Mouse (Mus musculus) B cell, adult 2 months (primary cell): ENCODE results near the gene Tanc1.
"Not testable (repeated sequence)": the region's sequence is repeated elsewhere in the genome, so short reads cannot be mapped to it uniquely, and the experiment has no call there.

Source experiments
- DNase-seq, 2 experiments: peaks; one replicate each; pipeline ENCODE4 v3.0.0; 2022

Tanc1 gene

GRCm38 (mm10) chr2:59841189-59841939 is 229.5 kb downstream of the Tanc1 start:
- no peak for DNase-seq

DNA sequence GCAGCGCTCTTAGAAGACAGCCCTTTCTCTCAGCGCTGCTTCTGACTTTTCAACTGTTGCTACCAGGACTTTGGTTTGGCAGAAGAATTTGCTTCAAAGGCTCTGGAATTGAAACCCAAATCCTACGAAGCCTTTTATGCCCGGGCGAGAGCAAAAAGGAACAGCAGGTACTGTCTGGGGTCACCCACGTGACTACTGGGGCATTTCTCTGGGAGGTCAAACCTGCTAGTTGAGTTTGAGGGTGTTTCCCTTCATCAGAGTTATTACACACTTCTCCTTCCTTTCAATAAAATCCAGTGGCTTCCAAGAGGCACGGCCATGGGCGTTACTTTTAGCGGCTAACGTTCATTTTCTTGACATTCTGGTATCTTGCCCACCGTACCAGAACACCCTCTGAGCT is 230.1 kb downstream of the Tanc1 start:
- no peak for DNase-seq

DNA sequence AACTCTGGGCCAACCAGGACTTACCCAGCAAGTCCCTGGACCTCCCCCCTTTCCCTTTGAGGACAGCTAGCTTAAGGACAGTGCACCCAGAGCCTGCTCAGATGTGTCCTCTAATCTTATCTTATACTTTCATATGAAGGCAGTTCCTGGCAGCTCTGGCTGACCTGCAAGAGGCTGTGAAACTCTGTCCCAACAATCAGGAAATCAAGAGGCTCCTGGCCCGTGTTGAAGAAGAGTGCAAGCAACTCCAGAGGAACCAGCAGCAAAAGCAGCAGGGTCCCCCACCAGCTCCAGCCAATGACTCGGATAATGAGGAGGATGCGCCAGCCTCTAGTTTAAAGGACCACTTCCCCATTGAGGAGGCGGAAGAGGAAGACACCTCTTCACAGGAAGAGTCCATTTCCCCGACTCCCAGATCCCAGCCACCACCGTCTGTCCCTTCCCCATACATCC is 230.7 kb downstream of the Tanc1 start:
- DNase-seq = no peak

GRCm38 (mm10) chr2:59843156-59843555 is 231.3 kb downstream of the Tanc1 start:
- no peak for DNase-seq

- no peak for DNase-seq
Observed at GRCm38 (mm10) chr2:59843848-59844247, 232.0 kb downstream of the Tanc1 start.

GRCm38 (mm10) chr2:59851885-59852284 is 240.0 kb downstream of the Tanc1 start:
- DNase-seq = not testable (repeated sequence)

DNA sequence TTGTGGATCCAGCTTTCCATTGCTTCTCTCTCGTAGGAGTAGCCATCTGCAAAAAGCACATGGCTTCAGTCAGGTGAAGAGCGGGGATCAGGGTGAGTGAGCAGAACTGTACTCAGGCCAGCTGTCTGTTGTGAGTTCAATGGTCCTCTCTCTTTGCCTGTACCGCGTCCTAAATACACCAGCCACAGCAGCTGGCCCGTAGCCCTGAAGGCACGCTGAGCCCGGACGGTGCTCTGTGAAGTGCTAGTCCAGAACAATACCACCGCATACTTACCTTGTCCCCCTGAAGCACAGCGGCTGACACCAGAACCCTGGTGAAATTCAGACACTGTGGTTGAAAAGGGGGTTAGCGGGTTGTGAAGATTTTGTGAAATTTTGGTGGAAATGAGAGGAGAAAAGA is 241.1 kb downstream of the Tanc1 start:
- no peak for DNase-seq

GRCm38 (mm10) chr2:59853543-59853942 is 241.7 kb downstream of the Tanc1 start:
- DNase-seq = no peak

GRCm38 (mm10) chr2:59854363-59854762 is 242.5 kb downstream of the Tanc1 start:
- no peak for DNase-seq

- no peak for DNase-seq
Observed at GRCm38 (mm10) chr2:59862618-59863017, 250.8 kb downstream of the Tanc1 start.

DNA sequence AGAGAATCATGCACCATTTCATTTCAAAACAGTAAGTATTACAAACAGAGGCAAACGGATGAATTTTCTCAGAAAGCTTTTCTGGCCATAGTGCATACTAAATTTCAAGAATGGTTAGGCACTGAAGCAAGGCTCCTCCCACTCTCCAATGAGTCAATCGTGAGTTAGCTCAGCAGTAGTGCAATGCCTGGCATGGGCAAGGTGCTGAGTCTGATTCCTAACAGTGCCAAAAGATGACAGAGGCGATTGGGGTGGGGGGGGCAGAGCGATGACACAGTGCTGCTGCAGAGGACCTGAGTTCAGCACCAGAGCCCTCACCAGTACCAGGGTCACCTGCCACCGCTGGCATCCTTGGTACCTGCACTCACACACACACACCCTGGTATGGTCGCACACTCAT is 258.7 kb downstream of the Tanc1 start:
- no peak for DNase-seq

DNA sequence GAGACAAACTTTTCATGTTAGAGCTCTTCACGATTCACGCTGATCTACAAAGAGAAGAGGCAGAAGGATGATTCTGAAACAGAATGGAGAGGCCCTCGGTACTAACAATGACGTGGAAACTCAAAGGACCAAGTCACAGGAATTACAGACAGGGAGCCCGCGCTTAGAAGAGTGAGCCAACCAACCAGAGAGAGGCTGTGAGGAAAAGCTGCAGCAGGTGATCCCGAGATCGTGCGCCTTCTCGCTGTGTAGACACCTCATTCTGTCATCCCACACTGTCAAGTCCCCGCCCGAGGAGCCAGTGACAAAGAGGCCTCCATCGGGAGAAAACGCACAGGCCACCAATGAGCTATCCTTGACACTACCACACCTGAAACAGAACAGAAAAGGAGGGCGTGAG is 264.6 kb downstream of the Tanc1 start:
- DNase-seq = no peak

DNA sequence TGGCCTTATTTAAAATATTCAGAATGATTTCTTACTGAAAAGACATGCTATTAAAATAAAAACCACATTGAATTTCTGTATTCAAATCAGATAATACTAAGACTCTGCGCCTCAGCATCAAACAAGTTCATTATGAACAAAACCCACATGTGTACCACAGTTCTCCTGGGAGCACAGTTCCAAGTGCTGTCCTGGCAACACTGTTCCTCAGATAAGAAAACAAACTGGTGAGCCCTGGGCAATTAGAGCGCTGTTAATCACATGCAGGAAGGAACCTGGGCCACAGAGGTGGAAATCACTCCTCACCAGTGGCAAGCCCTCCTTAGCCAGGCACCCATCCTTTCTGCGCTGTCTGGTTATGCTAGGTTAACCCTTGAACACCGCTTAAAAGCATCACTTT is 265.5 kb downstream of the Tanc1 start:
- no peak for DNase-seq

DNA sequence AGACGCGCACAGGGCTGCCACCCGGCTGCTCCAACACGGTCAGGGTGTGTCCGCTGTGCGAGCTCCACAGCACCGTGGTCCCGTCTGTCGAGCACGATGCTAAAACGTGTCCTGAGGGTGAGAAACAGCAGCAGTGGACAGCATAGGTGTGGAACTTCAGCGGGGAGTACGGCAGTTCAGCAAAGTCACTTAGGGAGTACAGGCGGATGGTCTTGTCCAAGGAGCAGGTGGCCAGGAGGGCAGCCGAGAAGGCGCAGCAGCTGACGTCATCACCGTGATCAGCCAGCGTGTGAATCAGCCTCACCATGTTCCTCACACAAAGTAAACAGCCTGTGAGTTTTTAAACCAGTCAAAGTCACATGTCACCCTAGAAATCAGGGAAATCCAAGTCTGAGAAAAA is 266.4 kb downstream of the Tanc1 start:
- no peak for DNase-seq

DNA sequence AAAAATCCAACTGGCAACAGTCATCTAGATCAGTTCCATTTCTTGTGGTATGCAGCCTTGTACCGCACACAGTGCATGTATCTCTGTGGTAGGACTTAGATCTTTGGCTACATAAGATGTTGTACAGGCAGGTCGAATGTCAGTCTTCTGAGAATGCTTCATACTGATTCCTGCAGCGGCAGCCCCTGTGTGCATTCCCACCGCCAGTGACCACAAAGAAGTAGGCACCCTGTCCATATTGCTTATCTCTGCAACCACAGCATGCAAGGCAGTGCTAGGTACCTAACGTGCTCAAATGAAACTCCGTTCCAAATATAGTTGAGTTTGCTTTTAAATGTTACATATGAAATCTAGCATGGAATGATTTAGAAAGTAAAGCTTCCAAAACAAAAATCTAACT is 269.6 kb downstream of the Tanc1 start:
- DNase-seq = peak in 1 of 2 experiments; percentile 3

- DNase-seq = peak; percentile 92
Observed at GRCm38 (mm10) chr2:59881831-59882741, 270.2 kb downstream of the Tanc1 start, which contains the start of gene Wdsub1. TSS of gene Wdsub1 (minus strand) at chr2:59882591.

DNA sequence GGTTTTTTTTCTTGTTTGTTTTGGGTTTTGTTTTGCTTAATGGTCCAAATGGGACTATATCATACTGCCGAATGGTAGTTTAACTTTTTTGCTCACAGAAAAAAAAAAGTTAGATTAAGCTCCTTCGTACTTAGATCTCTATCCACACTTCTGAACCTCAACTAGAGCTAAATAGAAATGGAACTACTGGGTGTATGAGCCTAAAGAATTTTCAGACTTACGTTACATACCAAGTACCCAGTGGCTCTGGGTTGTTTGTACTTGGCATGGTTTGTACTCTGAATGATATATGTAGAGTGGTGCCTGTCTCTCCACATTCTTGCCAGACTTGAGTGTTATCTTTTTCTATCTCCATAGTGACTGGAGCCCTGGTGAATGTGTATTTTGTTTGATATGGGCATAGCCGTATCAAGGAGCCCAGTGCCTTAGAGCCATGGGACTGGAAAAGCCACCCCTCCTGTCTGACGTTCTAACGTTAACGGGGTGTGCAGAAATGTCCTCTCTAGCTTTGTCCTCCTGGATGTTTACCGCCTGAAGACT is 271.0 kb downstream of the Tanc1 start:
- no peak for DNase-seq

- DNase-seq = no peak
Observed at GRCm38 (mm10) chr2:59889699-59890098, 277.9 kb downstream of the Tanc1 start.
